Mouse (Mus musculus): ENCODE measurements around the gene Gm28048. TPM values are rescaled to one million over a fixed set of nuclear protein-coding genes. Genes with fewer than 3 reads are reported as not detected.

Gm28048 gene
- polyA plus RNA-seq, 1 experiment from 2014 or later, result 14.0 TPM

DNA sequence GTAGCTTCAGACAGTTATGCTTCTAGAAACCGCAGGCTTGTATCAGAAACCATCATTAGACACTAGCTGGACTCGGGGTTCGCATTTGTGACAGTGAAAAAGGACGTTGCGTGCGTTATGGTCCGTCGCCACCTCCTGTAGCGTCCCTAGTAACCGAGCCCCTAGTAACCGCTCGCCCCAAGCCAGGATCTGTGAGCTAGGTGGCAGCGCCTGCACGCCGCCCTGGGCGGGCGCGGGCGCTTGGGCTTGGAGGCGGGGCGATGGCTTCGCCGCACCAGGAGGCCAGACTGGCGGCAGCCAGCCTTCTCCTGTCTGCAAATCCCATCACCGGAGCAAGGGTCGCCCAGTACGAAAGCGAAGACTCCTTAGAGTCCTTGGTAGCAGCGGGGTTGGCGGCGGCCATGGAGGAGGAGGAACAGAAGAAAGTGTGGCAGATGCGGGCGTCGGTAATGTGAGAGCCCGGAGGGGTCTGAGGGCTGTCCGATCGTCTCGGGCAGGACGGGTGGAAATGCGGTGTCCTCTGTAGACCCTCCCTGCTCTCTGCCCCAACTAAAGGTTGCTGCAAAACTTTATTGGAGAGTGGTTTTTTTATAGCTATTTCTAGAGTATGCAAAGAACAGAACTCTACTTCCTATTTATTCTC, 26.4 kb upstream of the Gm28048 start:
- Histone ChIP-seq H3K27me3 (ENCODE audit: control insufficient read depth, insufficient read depth, low read length) (no peaks in the 10 kb centered on the region), H3K9me3 (ENCODE audit: control insufficient read depth, low read length) (no peaks in the 10 kb centered on the region), H3K4me2 (replicated peaks; ENCODE audit: low read depth) (peak overlapping the region; percentile 61), H3K36me3 (ENCODE audit: control insufficient read depth, insufficient read depth, low read length) (peaks cover 9% of the 10 kb centered on the region), H3K27ac (replicated peaks) (peak overlapping the region; percentile 85), H3K4me3 (ENCODE audit: low read depth, low read length) (peak overlapping the region; percentile 58), H3K9ac (ENCODE audit: low read length) (peak overlapping the region; percentile 73), H3K4me1 (replicated peaks; ENCODE audit: control insufficient read depth, insufficient read depth) (no peaks in the 10 kb centered on the region)
- DNase-seq (ENCODE audit: low spot score), result peak; percentile 83
- TF ChIP-seq CTCF (IDR thresholded peaks at IDR 0.05; ENCODE audit: low read depth) (peak; percentile 55), EP300 (optimal IDR thresholded peaks at IDR 0.05) (no peak)
- WGBS, result under 1% methylated on average over 40 of the region's 40 CpGs
- peak; percentile 88 for ATAC-seq (ENCODE audit: low FRiP score, low TSS enrichment)

DNA sequence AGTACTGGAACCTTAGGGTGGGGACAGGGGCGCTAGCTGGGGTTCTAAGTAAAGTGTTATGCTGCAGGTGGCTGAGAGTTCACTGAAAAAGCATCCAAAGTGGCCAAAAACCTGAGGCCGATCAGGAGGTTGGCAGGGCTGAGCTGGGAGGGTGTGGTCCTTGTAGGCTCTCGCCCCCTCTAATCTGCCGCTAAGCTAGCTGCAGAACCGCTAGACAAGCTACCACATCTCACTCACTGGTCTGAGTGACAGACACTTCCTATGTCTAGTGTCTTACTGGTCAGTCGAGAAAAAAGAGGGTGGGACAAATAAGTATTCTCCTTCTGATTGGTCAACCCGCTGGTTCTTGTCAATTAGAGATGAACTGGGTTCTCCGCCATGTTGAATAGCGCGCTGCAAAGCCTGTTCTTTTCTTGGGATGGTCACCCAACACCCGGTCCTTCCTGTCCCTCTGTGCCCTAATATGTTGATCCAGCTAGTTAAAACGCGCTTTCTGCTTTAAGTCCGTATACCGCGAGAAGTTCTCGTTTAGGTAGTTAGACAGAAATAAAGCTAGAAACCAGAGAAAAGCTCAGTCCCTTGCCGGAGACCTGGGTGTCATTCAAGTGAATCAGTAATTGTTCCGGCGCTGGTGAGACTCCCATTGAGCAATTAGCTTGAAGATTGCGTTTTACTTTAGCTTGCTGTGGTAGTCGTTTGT, 25.7 kb upstream of the Gm28048 start, which contains the start of gene Fam161a:
Gene Fam161a (plus strand): TSS at position 51 of the 700 bp plus-strand sequence.
- Histone ChIP-seq H3K9me3 (ENCODE audit: control insufficient read depth, low read length) (no peaks in the 10 kb centered on the region), H3K27me3 (ENCODE audit: control insufficient read depth, insufficient read depth, low read length) (no peaks in the 10 kb centered on the region), H3K9ac (ENCODE audit: low read length) (peak within 1 kb of the TSS; percentile 73), H3K4me3 (ENCODE audit: low read depth, low read length) (peak within 1 kb of the TSS; percentile 58), H3K4me2 (replicated peaks; ENCODE audit: low read depth) (peak within 1 kb of the TSS; percentile 61), H3K27ac (replicated peaks) (peak within 1 kb of the TSS; percentile 85), H3K36me3 (ENCODE audit: control insufficient read depth, insufficient read depth, low read length) (peaks cover 10% of the 10 kb centered on the region), H3K4me1 (replicated peaks; ENCODE audit: control insufficient read depth, insufficient read depth) (no peaks in the 10 kb centered on the region)
- peak; percentile 60 for DNase-seq (ENCODE audit: low spot score)
- TF ChIP-seq EP300 (optimal IDR thresholded peaks at IDR 0.05) (no peak), CTCF (IDR thresholded peaks at IDR 0.05; ENCODE audit: low read depth) (no peak)
- 2% methylated on average over 22 of the region's 22 CpGs for WGBS
- peak; percentile 95 for ATAC-seq (ENCODE audit: low FRiP score, low TSS enrichment)

DNA sequence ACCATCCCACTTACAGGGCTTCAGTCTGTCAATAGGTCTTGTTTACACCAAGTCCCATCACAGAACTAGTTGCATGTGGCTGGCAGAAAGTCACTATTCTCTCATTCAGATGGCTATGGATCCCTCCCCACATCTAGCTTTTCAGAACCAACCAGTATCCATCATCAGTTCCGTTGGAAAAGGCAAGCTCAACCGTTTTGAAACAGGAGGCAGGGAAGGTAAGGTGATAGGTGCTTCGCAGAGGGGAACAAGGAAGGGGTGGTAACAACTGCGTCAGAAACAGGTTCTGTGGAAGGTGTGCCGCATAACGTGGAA, 25.2 kb upstream of the Gm28048 start:
- 5% methylated on average over 6 of the region's 6 CpGs for WGBS
- ATAC-seq (ENCODE audit: low FRiP score, low TSS enrichment) (peak; percentile 44), DNase-seq (ENCODE audit: low spot score) (no peak)
- Histone ChIP-seq H3K9me3 (ENCODE audit: control insufficient read depth, low read length) (no peaks in the 10 kb centered on the region), H3K4me1 (replicated peaks; ENCODE audit: control insufficient read depth, insufficient read depth) (no peaks in the 10 kb centered on the region), H3K9ac (ENCODE audit: low read length) (no peak overlapping the region), H3K4me2 (replicated peaks; ENCODE audit: low read depth) (peak overlapping the region; percentile 61), H3K27ac (replicated peaks) (no peak overlapping the region), H3K27me3 (ENCODE audit: control insufficient read depth, insufficient read depth, low read length) (no peaks in the 10 kb centered on the region), H3K36me3 (ENCODE audit: control insufficient read depth, insufficient read depth, low read length) (peaks cover 15% of the 10 kb centered on the region), H3K4me3 (ENCODE audit: low read depth, low read length) (peak overlapping the region; percentile 58)
- no peak for TF ChIP-seq CTCF (IDR thresholded peaks at IDR 0.05; ENCODE audit: low read depth)
- TF ChIP-seq EP300 (optimal IDR thresholded peaks at IDR 0.05), result no peak

DNA sequence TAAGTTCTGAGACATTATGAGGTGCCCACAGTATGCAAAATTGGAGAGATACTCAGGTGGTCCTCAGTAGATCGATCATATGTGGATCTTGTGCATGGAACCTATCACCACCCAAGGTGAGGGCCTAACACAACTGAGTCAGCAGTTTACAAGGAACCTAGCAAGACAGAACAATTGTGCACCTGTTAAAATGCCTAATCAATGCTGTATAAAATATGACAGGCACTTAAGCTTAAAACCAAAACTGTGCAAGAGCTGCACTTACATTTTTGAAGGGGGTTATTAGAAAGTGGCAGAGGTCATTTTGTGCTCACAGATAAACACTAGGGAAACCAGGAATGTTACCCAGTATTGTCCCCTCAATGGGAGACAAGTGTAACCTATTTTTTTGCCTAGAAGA, 23.4 kb upstream of the Gm28048 start:
- TF ChIP-seq EP300 (optimal IDR thresholded peaks at IDR 0.05), result no peak
- TF ChIP-seq CTCF (IDR thresholded peaks at IDR 0.05; ENCODE audit: low read depth), result no peak
- ATAC-seq (ENCODE audit: low FRiP score, low TSS enrichment) (no peak), DNase-seq (ENCODE audit: low spot score) (no peak)
- Histone ChIP-seq H3K4me1 (replicated peaks; ENCODE audit: control insufficient read depth, insufficient read depth) (no peaks in the 10 kb centered on the region), H3K9ac (ENCODE audit: low read length) (no peak overlapping the region), H3K4me3 (ENCODE audit: low read depth, low read length) (no peak overlapping the region), H3K27ac (replicated peaks) (no peak overlapping the region), H3K9me3 (ENCODE audit: control insufficient read depth, low read length) (no peaks in the 10 kb centered on the region), H3K4me2 (replicated peaks; ENCODE audit: low read depth) (no peak overlapping the region), H3K27me3 (ENCODE audit: control insufficient read depth, insufficient read depth, low read length) (no peaks in the 10 kb centered on the region), H3K36me3 (ENCODE audit: control insufficient read depth, insufficient read depth, low read length) (peaks cover 22% of the 10 kb centered on the region)
- 80% methylated on average over 1 of the region's 1 CpGs for WGBS

DNA sequence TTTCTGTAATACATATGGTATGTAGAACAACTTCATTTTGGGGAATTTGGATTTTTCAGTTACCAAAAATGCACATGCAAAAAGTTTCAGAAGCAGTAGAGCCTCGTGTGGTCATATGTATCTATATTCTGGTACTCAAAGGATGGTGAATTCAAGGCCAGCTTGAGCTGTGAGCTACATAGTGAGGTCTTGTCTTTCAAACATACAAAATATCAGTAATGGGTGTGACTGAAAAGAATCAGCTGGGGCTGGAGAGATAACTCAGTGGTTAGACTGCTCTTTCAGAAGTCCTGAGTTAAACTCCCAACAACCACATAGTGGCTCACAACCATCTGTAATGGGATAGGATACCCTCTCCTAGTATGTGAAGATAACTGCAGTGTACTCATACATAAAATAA, 16.4 kb upstream of the Gm28048 start:
- ATAC-seq (ENCODE audit: low FRiP score, low TSS enrichment), result no peak
- H3K36me3 ChIP-seq (ENCODE audit: control insufficient read depth, insufficient read depth, low read length), result peaks cover 25% of the 10 kb centered on the region

DNA sequence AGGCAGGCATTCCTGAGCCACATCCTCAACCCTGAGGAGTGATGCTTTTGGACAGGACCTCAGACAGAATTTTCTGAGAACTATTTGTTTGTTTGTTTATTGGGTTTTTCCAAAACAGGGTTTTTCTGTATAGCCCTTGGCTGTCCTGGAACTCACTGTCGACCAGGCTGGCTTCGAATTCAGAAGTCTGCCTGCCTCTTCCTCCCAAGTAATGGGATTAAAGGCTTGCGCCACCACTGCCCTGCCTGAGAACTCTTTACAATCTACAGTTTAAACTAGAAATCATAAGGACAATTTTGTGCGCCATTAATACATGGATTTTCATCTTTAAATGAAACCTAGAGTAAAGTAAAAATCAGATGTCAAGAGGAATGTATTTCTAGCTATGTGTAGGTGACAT, 13.6 kb upstream of the Gm28048 start:
- 91% methylated on average over 4 of the region's 4 CpGs for WGBS
- Histone ChIP-seq H3K4me2 (replicated peaks; ENCODE audit: low read depth) (no peak overlapping the region), H3K27ac (replicated peaks) (no peak overlapping the region), H3K4me1 (replicated peaks; ENCODE audit: control insufficient read depth, insufficient read depth) (no peaks in the 10 kb centered on the region), H3K27me3 (ENCODE audit: control insufficient read depth, insufficient read depth, low read length) (no peaks in the 10 kb centered on the region), H3K4me3 (ENCODE audit: low read depth, low read length) (no peak overlapping the region), H3K36me3 (ENCODE audit: control insufficient read depth, insufficient read depth, low read length) (peaks cover 12% of the 10 kb centered on the region; the same call in 1 of the 2 replicates), H3K9ac (ENCODE audit: low read length) (no peak overlapping the region), H3K9me3 (ENCODE audit: control insufficient read depth, low read length) (no peaks in the 10 kb centered on the region)
- TF ChIP-seq EP300 (optimal IDR thresholded peaks at IDR 0.05) (no peak), CTCF (IDR thresholded peaks at IDR 0.05; ENCODE audit: low read depth) (no peak)
- ATAC-seq (ENCODE audit: low FRiP score, low TSS enrichment) (no peak), DNase-seq (ENCODE audit: low spot score) (no peak)

More for the DNA sequence above, 16.4 kb upstream of the Gm28048 start:
- DNase-seq (ENCODE audit: low spot score), result no peak
- Histone ChIP-seq H3K9ac (ENCODE audit: low read length) (no peak overlapping the region), H3K4me1 (replicated peaks; ENCODE audit: control insufficient read depth, insufficient read depth) (no peaks in the 10 kb centered on the region), H3K4me2 (replicated peaks; ENCODE audit: low read depth) (no peak overlapping the region), H3K27me3 (ENCODE audit: control insufficient read depth, insufficient read depth, low read length) (no peaks in the 10 kb centered on the region), H3K27ac (replicated peaks) (no peak overlapping the region), H3K4me3 (ENCODE audit: low read depth, low read length) (no peak overlapping the region), H3K9me3 (ENCODE audit: control insufficient read depth, low read length) (no peaks in the 10 kb centered on the region)
- 71% methylated on average over 1 of the region's 1 CpGs for WGBS
- TF ChIP-seq EP300 (optimal IDR thresholded peaks at IDR 0.05) (no peak), CTCF (IDR thresholded peaks at IDR 0.05; ENCODE audit: low read depth) (no peak)
